Mouse (Mus musculus) neural tube, embryonic 11.5 days (tissue): ENCODE measurements around the gene Adss. TPM values are rescaled to one million over a fixed set of nuclear protein-coding genes. Genes with fewer than 3 reads are reported as not detected.
"Not testable (repeated sequence)": the region's sequence is repeated elsewhere in the genome, so short reads cannot be mapped to it uniquely, and the experiment has no call there.

Experiments used
- ATAC-seq: fragments of 200-750 bp; cut with Nextera tagmentation; 2 replicates; pipeline ENCODE4 v1.8.0; 2017; ENCODE audit warnings: moderate number of reproducible peaks, mild to moderate bottlenecking, moderate TSS enrichment, moderate library complexity; ENCODE audit not compliant: insufficient read depth, low FRiP score, low TSS enrichment
- DNase-seq: peaks from one replicate; pipeline ENCODE4 v3.0.0-alpha.2; 2015; ENCODE audit warnings: low spot score
- H3K27ac ChIP-seq: fragments of 300-500 bp; sonication (generic); 2 replicates; pipeline ENCODE4 v1.5.1; 2014; ENCODE audit warnings: low read depth, mild to moderate bottlenecking, low read length
- H3K27me3 ChIP-seq: fragments of 300-500 bp; sonication (generic); 2 replicates; pipeline ENCODE4 v1.6.1; 2014; ENCODE audit warnings: mild to moderate bottlenecking, low read length, mixed read lengths; ENCODE audit not compliant: control insufficient read depth, insufficient read depth
- H3K36me3 ChIP-seq: fragments of 300-500 bp; sonication (generic); 2 replicates; pipeline ENCODE4 v1.6.1; 2014; ENCODE audit warnings: mild to moderate bottlenecking, low read length, moderate library complexity, mixed read lengths; ENCODE audit not compliant: control insufficient read depth, insufficient read depth
- H3K4me1 ChIP-seq: fragments of 300-500 bp; sonication (generic); 2 replicates; pipeline ENCODE4 v1.6.1; 2014; ENCODE audit warnings: low read length, mixed read lengths; ENCODE audit not compliant: control insufficient read depth, insufficient read depth
- H3K4me2 ChIP-seq: fragments of 300-500 bp; sonication (generic); 2 replicates; pipeline ENCODE4 v1.6.1; 2014; ENCODE audit warnings: low read depth, mild to moderate bottlenecking, moderate library complexity
- H3K4me3 ChIP-seq: fragments of 300-500 bp; sonication (generic); 2 replicates; pipeline ENCODE4 v1.5.1; 2014; ENCODE audit warnings: low read depth, low read length
- H3K9ac ChIP-seq: fragments of 300-500 bp; sonication (generic); 2 replicates; pipeline ENCODE4 v1.6.1; 2014; ENCODE audit warnings: mild to moderate bottlenecking, low read length
- H3K9me3 ChIP-seq: fragments of 300-500 bp; sonication (generic); 2 replicates; pipeline ENCODE4 v1.6.1; 2016; ENCODE audit warnings: low read length; ENCODE audit not compliant: control insufficient read depth
- WGBS: fragments of 180-500 bp; shearing (Covaris S2); extraction: QIAGEN DNeasy Blood & Tissue Kit; methylation state at CpG from one replicate; pipeline ENCODE4 v1.1.7; 2014; 5-methylcytosine and 5-hydroxymethylcytosine counted together
- polyA plus RNA-seq: library from polyadenylated mRNA; unstranded; fragments of >200 nt; fragmentation: Nextera tagmentation; extraction: Ambion mirVana; gene quantifications from 2 replicates; pipeline ENCODE4 v1.2.1, GENCODE M21; 2014

Gene Adss
- 58.7 and 59.6 TPM in 2 replicates for polyA plus RNA-seq

DNA sequence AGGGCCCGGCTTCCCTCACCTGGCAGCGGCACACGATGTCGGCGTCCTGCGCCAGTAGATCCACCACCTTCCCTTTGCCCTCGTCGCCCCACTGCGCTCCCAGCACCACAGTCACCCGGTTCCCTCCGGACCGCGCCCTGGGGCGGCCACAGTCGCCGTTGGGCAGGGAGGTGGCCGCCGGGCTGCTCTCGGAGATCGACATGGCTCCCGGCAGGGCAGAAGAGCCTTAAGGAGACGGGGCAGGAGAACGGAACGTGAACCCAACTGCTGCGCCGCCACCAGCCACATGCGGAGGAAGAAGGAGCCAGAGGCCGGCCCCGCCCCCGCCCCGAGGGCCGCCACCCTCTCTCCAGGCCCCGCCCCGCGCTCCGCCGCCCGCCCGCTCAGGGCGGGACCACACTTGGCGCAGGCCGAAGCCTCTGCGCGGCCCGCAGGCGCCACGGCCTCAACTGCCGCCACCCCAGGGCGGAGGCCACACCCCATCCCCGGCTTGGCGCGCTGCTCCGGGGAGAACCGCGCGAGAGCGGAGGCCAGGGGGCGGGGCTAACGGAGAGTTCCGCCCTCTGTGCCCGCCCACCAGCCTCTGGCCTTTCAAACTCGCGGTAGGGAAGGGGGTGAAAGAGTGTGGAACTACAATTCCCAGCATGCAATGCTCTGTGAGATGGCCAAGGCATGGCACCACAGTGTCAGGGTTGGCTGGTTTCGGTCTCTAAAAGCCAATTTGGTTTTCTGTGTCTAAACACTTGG, at the start of gene Adss:
Gene Adss, minus strand, starts transcription at position 319 of the 747 bp plus-strand sequence.
- H3K9ac ChIP-seq, result peak within 1 kb of the TSS; percentile 74
- H3K27ac ChIP-seq, result peak within 1 kb of the TSS; percentile 88
- no peaks in the 10 kb centered on the region for H3K9me3 ChIP-seq
- ATAC-seq (peak; percentile 99), DNase-seq (peak; percentile 100)
- WGBS, result under 1% methylated on average over 49 of the region's 64 CpGs
- H3K4me3 ChIP-seq, result peak within 1 kb of the TSS; percentile 89
- peaks cover 8% of the 10 kb centered on the region for H3K4me1 ChIP-seq
- H3K27me3 ChIP-seq, result no peaks in the 10 kb centered on the region
- no peaks in the 10 kb centered on the region for H3K36me3 ChIP-seq
- peak within 1 kb of the TSS; percentile 74 for H3K4me2 ChIP-seq

DNA sequence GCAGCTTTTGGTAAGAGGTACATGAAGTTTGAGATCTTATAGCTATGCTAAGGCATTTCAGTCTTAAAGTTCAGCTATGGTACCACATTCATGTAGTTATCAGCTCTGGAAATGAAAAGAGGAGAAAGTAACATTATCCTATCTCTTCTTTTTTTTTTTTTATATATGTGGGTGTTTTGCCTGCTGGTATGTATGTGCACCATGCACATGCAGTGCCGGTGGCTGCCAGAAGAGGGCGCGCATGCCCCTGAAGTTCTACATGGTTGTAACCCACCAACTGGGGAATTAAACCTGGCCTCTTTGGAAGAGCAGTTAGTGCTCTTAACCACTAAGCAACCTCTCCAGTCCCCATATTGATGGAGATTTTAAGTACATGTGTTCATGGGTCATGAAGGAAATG, 49.5 kb upstream of the Adss start:
- not testable (repeated sequence) for H3K9ac ChIP-seq, H3K27me3 ChIP-seq, H3K4me1 ChIP-seq, H3K4me3 ChIP-seq, H3K9me3 ChIP-seq, H3K4me2 ChIP-seq, H3K36me3 ChIP-seq, DNase-seq, ATAC-seq, H3K27ac ChIP-seq
- 55% methylated on average over 3 of the region's 3 CpGs for WGBS

DNA sequence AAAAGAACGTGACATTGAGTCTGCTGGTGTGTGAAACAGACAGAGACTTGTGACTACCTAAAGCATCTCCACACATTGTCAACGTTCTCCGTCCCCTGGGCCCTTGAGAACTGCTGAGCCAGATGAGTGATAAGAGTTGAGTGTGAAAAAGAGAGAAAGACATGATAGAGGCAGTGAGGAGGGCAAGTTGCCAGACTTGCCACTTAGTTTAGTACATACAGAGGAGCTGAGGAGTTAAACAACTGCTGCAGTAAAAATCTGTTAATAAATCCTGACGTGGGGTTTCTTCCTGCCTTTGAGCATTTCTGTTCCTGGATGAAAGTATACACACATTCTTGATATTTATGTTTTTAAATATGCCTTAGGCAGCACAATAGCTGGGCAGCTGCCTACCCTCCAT, 31.5 kb upstream of the Adss start:
- H3K9me3 ChIP-seq, H3K27me3 ChIP-seq, ATAC-seq, H3K9ac ChIP-seq, H3K36me3 ChIP-seq, H3K4me1 ChIP-seq, DNase-seq, H3K27ac ChIP-seq, H3K4me2 ChIP-seq, H3K4me3 ChIP-seq: not testable (repeated sequence)
- 87% methylated on average over 4 of the region's 4 CpGs for WGBS

DNA sequence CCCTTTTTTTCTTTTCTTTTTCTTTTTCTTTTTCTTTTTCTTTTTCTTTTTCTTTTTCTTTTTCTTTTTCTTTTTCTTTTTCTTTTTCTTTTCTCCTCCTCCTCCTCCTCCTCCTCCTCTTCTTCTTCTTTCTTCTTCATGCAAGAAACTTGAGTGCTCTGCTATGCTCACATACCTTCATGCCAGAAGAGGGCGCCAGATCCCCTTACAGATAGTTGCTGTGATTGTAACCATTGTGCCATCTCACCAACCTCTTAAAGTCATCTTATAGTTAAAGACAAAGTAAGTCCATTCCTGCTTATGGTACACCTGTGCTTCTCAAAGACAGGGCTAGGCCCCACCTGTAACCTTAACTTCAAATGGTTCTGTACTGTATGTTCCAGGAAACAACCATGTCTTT, 10.5 kb upstream of the Adss start:
- ATAC-seq, H3K9me3 ChIP-seq, H3K4me1 ChIP-seq, H3K36me3 ChIP-seq, H3K9ac ChIP-seq, H3K4me3 ChIP-seq, H3K4me2 ChIP-seq, H3K27me3 ChIP-seq, H3K27ac ChIP-seq: not testable (repeated sequence)
- DNase-seq, result peak; percentile 20
- 33% methylated on average over 1 of the region's 1 CpGs for WGBS

DNA sequence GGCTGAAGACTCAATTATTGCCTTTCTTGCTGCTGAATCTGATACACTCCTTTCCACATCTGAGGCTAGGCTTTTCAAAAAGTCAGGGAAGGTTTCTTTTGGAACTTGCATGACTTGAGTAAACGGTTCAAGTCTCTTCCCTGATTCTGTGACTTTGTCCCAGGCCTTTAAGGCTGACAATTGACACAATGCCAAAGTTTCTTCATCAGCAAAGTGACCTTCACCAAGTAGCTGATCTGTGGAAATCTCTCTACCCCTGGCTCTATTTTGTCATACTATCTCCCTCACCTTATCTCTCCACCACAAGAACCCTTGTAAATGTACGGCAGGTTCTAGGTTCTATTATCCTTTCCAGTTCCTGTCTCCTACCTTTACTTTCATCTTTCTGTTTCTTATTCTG, 7.2 kb upstream of the Adss start:
- Histone ChIP-seq H3K27ac (no peak overlapping the region), H3K27me3 (no peaks in the 10 kb centered on the region), H3K36me3 (no peaks in the 10 kb centered on the region), H3K4me1 (no peaks in the 10 kb centered on the region), H3K9me3 (no peaks in the 10 kb centered on the region), H3K4me3 (no peak overlapping the region), H3K4me2 (no peak overlapping the region), H3K9ac (no peak overlapping the region)
- ATAC-seq (no peak), DNase-seq (no peak)
- 89% methylated on average over 2 of the region's 2 CpGs for WGBS

DNA sequence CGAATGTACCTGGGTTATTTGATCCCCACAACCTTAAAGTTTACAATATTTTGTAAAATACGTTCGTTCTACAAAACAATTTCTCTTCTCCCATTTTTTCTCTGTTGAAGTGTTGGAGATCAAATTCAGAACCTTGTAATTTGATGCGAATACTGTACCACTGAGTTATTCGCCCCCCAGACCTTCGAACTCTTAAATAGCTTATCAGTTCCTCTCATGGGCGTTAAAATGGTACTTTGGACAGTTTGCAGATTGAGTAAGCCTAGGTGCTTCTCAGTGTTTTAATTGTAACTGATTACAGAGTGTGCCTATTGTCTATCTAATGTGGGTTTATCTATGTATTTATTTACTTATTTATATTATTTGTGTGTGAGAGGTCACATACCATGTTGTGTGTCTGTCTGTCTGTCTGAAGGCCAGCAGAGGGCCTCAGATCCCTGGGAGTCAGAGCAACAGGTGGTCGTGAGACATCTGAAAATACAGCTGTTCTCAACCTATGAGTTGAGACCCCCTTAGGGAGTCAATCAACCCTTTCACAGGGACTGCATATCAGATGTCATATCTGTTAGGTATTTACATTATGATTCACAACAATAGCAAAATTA, 942 bp upstream of the Adss start:
- Histone ChIP-seq H3K9me3 (no peaks in the 10 kb centered on the region), H3K4me2 (no peak overlapping the region), H3K4me3 (no peak overlapping the region), H3K4me1 (peaks cover 8% of the 10 kb centered on the region), H3K9ac (no peak overlapping the region), H3K27me3 (no peaks in the 10 kb centered on the region), H3K36me3 (no peaks in the 10 kb centered on the region), H3K27ac (no peak overlapping the region)
- WGBS, result 82% methylated on average over 8 of the region's 8 CpGs
- DNase-seq (no peak), ATAC-seq (no peak)

DNA sequence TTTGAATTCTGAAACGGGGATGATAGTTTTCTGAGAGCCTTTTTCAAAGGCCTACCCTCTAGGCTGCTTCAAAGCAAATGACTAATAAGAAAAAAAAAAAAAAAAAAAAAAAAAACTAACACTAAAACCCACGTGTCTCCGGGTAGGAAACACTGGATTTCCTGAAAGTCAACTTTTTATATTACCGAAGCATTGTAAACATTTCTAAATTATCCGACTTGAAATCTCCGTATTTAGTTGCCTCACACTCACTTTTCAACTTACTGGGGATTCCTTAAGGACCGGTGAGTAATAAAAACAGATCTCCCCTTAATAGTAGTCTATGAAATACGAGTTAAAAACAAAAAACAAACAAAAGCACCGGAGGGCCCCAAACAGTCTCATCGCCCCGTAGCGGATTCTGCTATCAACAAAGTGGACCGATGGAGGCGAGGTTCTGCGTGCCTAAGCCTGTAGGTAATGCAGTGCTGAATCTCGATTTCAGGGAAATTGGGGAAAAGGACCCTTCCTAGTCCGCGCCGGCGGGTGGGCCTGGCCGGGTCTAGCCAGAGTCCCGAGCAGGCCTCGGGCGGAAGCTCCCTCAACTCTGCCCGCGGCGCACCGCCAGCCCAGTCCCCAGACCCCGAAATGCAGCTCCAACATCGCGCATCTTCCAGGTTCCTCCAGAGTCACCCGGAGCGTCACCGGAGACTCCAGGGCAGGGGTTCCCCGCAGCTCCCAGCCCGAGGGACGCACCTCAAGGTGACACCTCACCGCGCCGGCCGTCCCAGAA, 704 bp downstream of the Adss start:
- H3K4me3 ChIP-seq, result peak overlapping the region; percentile 89

DNA sequence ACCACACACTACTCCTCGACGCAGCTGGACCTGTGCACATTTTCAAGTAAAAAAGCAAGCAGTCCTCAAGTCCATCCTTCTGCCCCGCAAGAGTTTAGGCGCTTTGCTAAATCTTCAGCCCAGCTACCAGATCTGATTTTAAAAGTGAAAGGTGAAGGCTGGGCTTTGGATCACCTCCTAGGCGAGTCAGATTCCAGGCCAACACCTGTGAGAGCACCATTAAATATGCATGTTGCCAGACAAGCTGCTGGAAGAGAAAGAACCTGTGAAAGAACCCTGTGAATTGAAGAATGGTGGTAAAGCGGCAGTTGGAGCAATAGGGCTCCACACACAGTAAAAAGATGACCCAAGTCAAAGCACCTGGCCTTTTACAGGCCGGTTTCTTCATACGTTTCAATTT, 1.4 kb downstream of the Adss start:
- DNase-seq (peak; percentile 19), ATAC-seq (no peak)
- Histone ChIP-seq H3K27ac (no peak overlapping the region), H3K9ac (peak overlapping the region; percentile 74), H3K9me3 (no peaks in the 10 kb centered on the region), H3K4me1 (peaks cover 8% of the 10 kb centered on the region), H3K4me2 (peak overlapping the region; percentile 74), H3K4me3 (peak overlapping the region; percentile 89), H3K36me3 (no peaks in the 10 kb centered on the region), H3K27me3 (no peaks in the 10 kb centered on the region)
- WGBS, result 4% methylated on average over 8 of the region's 8 CpGs

More for the DNA sequence above, 704 bp downstream of the Adss start:
- peak overlapping the region; percentile 88 for H3K27ac ChIP-seq
- peak overlapping the region; percentile 74 for H3K4me2 ChIP-seq
- H3K9ac ChIP-seq, result peak overlapping the region; percentile 74
- under 1% methylated on average over 36 of the region's 41 CpGs for WGBS
- DNase-seq, result no peak
- no peaks in the 10 kb centered on the region for H3K27me3 ChIP-seq
- H3K4me1 ChIP-seq, result peaks cover 8% of the 10 kb centered on the region
- no peaks in the 10 kb centered on the region for H3K36me3 ChIP-seq
- ATAC-seq, result peak; percentile 52
- H3K9me3 ChIP-seq, result no peaks in the 10 kb centered on the region
